Mouse (Mus musculus): ENCODE results near the gene Igsf3. TPM values are rescaled to one million over a fixed set of nuclear protein-coding genes. Genes with fewer than 3 reads are reported as not detected.

Igsf3 gene
- polyA plus RNA-seq, 2 experiments, result 20.4 to 38.4 TPM

DNA sequence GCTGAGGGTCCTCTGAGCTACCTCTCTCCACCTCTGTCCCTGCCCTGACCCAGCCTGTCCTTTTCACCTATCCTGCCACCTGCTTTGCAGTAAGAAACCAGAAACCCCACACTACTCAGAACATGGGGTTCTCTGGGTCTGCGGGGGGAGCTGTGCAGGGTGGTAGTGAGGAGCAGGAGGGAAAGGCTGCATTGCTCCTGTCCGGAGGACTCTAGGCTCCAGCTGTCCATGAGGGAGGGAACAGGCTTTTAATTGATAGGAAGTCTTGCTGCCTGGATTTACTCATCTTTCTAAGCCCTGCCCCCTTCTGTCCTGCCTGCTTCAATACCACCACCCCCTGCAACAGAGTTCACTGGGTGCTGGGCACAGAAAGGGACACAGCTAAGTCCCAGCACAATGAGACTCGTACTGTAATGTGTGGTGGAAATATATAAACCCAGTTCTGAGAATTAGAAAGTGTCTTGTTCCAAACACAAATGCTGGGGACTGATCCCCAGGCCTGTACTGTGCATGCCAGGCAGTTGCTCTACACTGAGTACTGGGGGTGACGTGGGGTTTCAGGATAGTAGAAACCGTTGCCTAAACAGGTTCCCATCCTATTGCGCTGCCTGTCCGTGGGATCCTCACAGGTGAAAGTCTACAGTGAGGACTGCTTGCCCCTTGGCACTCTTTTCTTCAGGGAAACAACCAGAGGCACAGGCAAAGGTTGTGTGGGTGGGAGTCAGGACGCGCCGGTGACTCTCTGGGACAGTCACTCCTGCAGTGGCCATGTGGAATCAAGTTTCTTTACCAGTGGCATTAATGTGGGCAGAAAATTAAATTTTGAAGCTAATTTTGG, 133.0 kb downstream of the Igsf3 start:
- ATAC-seq (ENCODE audit: low FRiP score, low read depth), result no peak
- no peak overlapping the region for H3K4me3 ChIP-seq (replicated peaks; ENCODE audit: low read length)
- H3K4me2 ChIP-seq (replicated peaks; ENCODE audit: low read depth, low read length, severe bottlenecking), result no peak overlapping the region
- peaks cover 20% of the 10 kb centered on the region for H3K4me1 ChIP-seq (ENCODE audit: control insufficient read depth, insufficient read depth, low read length)
- H3K9me3 ChIP-seq (ENCODE audit: control insufficient read depth, low read length), result no peaks in the 10 kb centered on the region; the same call in 1 of the 2 replicates
- H3K9ac ChIP-seq (ENCODE audit: low read depth, low read length, severe bottlenecking), result no peak overlapping the region
- no peak for TF ChIP-seq POLR2A (IDR thresholded peaks at IDR 0.05; ENCODE audit: borderline replicate concordance, extremely low read depth, insufficient read depth, insufficient read length)
- DNase-seq (ENCODE audit: low spot score), result no peak
- H3K27me3 ChIP-seq (ENCODE audit: control insufficient read depth, insufficient read depth, low read length), result no peaks in the 10 kb centered on the region
- no peaks in the 10 kb centered on the region for H3K36me3 ChIP-seq (ENCODE audit: control insufficient read depth, insufficient read depth, low read length)
- no peak overlapping the region for H3K27ac ChIP-seq (replicated peaks; ENCODE audit: low read depth, low read length)
- 82% methylated on average over 10 of the region's 10 CpGs for WGBS

DNA sequence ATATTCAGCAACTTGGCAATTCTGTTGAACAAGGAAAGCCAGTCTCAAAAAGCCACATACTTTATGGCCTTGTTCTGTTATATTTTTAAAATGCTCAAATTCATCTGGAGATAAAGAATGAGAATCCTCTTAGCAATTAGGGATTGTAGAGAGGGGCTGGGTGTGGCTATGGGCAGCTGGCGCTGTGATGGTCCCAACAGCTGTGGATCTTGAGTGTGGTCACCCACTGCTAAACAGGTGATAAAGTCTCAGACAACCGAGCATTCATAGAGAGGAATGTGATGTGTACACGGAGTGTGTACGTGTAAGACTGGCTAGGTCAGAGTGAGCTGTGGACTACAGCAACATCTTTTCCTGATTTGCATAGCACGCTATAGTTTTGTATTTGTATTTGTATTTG, 133.7 kb downstream of the Igsf3 start:
- WGBS, result 80% methylated on average over 5 of the region's 5 CpGs
- H3K9me3 ChIP-seq (ENCODE audit: control insufficient read depth, low read length), result no peaks in the 10 kb centered on the region; the same call in 1 of the 2 replicates
- H3K27me3 ChIP-seq (ENCODE audit: control insufficient read depth, insufficient read depth, low read length), result no peaks in the 10 kb centered on the region
- no peak overlapping the region for H3K27ac ChIP-seq (replicated peaks; ENCODE audit: low read depth, low read length)
- TF ChIP-seq POLR2A (IDR thresholded peaks at IDR 0.05; ENCODE audit: borderline replicate concordance, extremely low read depth, insufficient read depth, insufficient read length), result no peak
- DNase-seq (ENCODE audit: low spot score) (no peak), ATAC-seq (ENCODE audit: low FRiP score, low read depth) (no peak; the same call in 1 of the 2 replicates)
- H3K9ac ChIP-seq (ENCODE audit: low read depth, low read length, severe bottlenecking), result no peak overlapping the region
- no peak overlapping the region for H3K4me3 ChIP-seq (replicated peaks; ENCODE audit: low read length)
- H3K36me3 ChIP-seq (ENCODE audit: control insufficient read depth, insufficient read depth, low read length), result no peaks in the 10 kb centered on the region
- H3K4me1 ChIP-seq (ENCODE audit: control insufficient read depth, insufficient read depth, low read length), result peaks cover 19% of the 10 kb centered on the region
- no peak overlapping the region for H3K4me2 ChIP-seq (replicated peaks; ENCODE audit: low read depth, low read length, severe bottlenecking)

Other genes starting within 250 kb of the Igsf3 start
- not detected in 2 replicates for gene Cd2, start 89.1 kb upstream of the Igsf3 start, polyA plus RNA-seq (2012; rRNA removed)
- not detected in 2 replicates for gene Cd2, start 89.1 kb upstream of the Igsf3 start, polyA plus RNA-seq (2014; fragmentation: Nextera tagmentation; extraction: Ambion mirVana)
- 157 and 167 TPM in 2 replicates for gene Atp1a1, start 227.6 kb downstream of the Igsf3 start, polyA plus RNA-seq (2012; rRNA removed)
- 128 and 129 TPM in 2 replicates for gene Atp1a1, start 227.6 kb downstream of the Igsf3 start, polyA plus RNA-seq (2014; fragmentation: Nextera tagmentation; extraction: Ambion mirVana)